ENCODE assay signal across 24 mouse cellular contexts in genomic region chr15:79755176-79755575, GRCm38 (mm10).
"Had no signal": no experiment of that assay in that cellular context is flagged by ENCODE, and none has a peak within 500 bp of the region (broad histone marks: within the 10 kb centered on the region; RNA-seq: fewer than 3 reads in every experiment).

No protein-coding gene starts in this region.

- DNase-seq: forebrain, postnatal 0 days; gastrocnemius, postnatal 14 days; gastrocnemius, postnatal 36 days; heart, adult 11 months; heart, adult 2 months; heart, postnatal 14 days; heart, postnatal 36 days; kidney, adult 18-20 months; kidney, adult 8-10 months; kidney, postnatal 10 days; kidney, postnatal 25 days; kidney, postnatal 4 days; liver had no signal

- H3K27me3 ChIP-seq: heart, embryonic 13.5 days; heart, embryonic 15.5 days; hindbrain, embryonic 13.5 days; hindbrain, embryonic 15.5 days; intestine, embryonic 15.5 days; limb, embryonic 12.5 days had no signal

- H3K4me2 ChIP-seq: heart, embryonic 11.5 days; heart, embryonic 13.5 days; heart, embryonic 15.5 days; hindbrain, embryonic 13.5 days; hindbrain, embryonic 15.5 days; intestine, embryonic 15.5 days; limb, embryonic 12.5 days; liver, embryonic 11.5 days had no signal

- H3K4me3 ChIP-seq: heart, adult 2 months; heart, embryonic 13.5 days; heart, embryonic 15.5 days; hindbrain, embryonic 13.5 days; hindbrain, embryonic 15.5 days; intestine, embryonic 15.5 days; limb, embryonic 10.5 days; limb, embryonic 12.5 days had no signal

- H3K9me3 ChIP-seq: heart, embryonic 13.5 days; heart, embryonic 15.5 days; hindbrain, embryonic 13.5 days; hindbrain, embryonic 15.5 days; intestine, embryonic 15.5 days; limb, embryonic 10.5 days; limb, embryonic 12.5 days had no signal

- H3K27ac ChIP-seq: heart, adult 2 months; heart, embryonic 13.5 days; heart, embryonic 15.5 days; hindbrain, embryonic 13.5 days; hindbrain, embryonic 15.5 days; hindbrain, postnatal 0 days; intestine, embryonic 15.5 days had no signal

- H3K36me3 ChIP-seq: heart, embryonic 13.5 days; heart, embryonic 15.5 days; hindbrain, embryonic 13.5 days; hindbrain, embryonic 15.5 days; intestine, embryonic 15.5 days; limb, embryonic 10.5 days; limb, embryonic 12.5 days had no signal

- H3K4me1 ChIP-seq: heart, embryonic 13.5 days; intestine, embryonic 15.5 days had no signal

- ATAC-seq: forebrain, postnatal 0 days; hindbrain, postnatal 0 days; intestine, embryonic 15.5 days; intestine, postnatal 0 days had no signal
